Mouse (Mus musculus) midbrain, embryonic 12.5 days (tissue): Measurements from ENCODE around the gene Stpg4. TPM values are rescaled to one million over a fixed set of nuclear protein-coding genes. Genes with fewer than 3 reads are reported as not detected.
A peak's percentile ranks its signal among the peaks of the same experiment; 100 is the strongest.

Experiments used
- ATAC-seq: fragments of 200-750 bp; cut with Nextera tagmentation; 2 replicates; pipeline ENCODE4 v1.8.0; 2017; ENCODE audit warnings: low read depth, moderate TSS enrichment, moderate library complexity; ENCODE audit not compliant: low FRiP score
- H3K27ac ChIP-seq: fragments of 300-500 bp; sonication (generic); replicated peaks from 2 replicates; pipeline ENCODE4 v1.5.1; 2016; ENCODE audit warnings: mild to moderate bottlenecking
- H3K27me3 ChIP-seq: fragments of 300-500 bp; sonication (generic); 2 replicates; pipeline ENCODE4 v1.6.1; 2016; ENCODE audit warnings: mild to moderate bottlenecking
- H3K36me3 ChIP-seq: fragments of 300-500 bp; sonication (generic); 2 replicates; pipeline ENCODE4 v1.6.1; 2016
- H3K4me1 ChIP-seq: fragments of 300-500 bp; sonication (generic); 2 replicates; pipeline ENCODE4 v1.6.1; 2016
- H3K4me2 ChIP-seq: fragments of 300-500 bp; sonication (generic); replicated peaks from 2 replicates; pipeline ENCODE4 v1.6.1; 2016; ENCODE audit warnings: mild to moderate bottlenecking, moderate library complexity
- H3K4me3 ChIP-seq: fragments of 300-500 bp; sonication (generic); 2 replicates; pipeline ENCODE4 v1.5.1; 2016; ENCODE audit warnings: mild to moderate bottlenecking
- H3K9ac ChIP-seq: fragments of 300-500 bp; sonication (generic); replicated peaks from 2 replicates; pipeline ENCODE4 v1.6.1; 2016; ENCODE audit warnings: mild to moderate bottlenecking, moderate library complexity
- H3K9me3 ChIP-seq: fragments of 300-500 bp; sonication (generic); 2 replicates; pipeline ENCODE4 v1.6.1; 2016; ENCODE audit warnings: mild to moderate bottlenecking
- WGBS: fragments of 180-500 bp; shearing (Covaris S2); methylation state at CpG from one replicate; pipeline ENCODE4 v1.1.7; 2016; 5-methylcytosine and 5-hydroxymethylcytosine counted together
- polyA plus RNA-seq: library from polyadenylated mRNA; unstranded; fragments of >200 nt; fragmentation: Nextera tagmentation; extraction: Ambion mirVana; gene quantifications from 2 replicates; pipeline ENCODE4 v1.2.1, GENCODE M21; 2016

The Stpg4 gene
- polyA plus RNA-seq = not detected in 2 replicates

GRCm38 (mm10) chr17:87427511-87427910 lies at the start of gene Stpg4:
Gene Stpg4, minus strand, starts transcription at chr17:87427741.
- WGBS = 38% methylated on average over 24 of the region's 24 CpGs
- Histone ChIP-seq H3K4me2 (no peak within 1 kb of the TSS), H3K36me3 (peaks cover 32% of the 10 kb centered on the region), H3K27ac (no peak within 1 kb of the TSS), H3K9me3 (no peaks in the 10 kb centered on the region), H3K4me1 (no peaks in the 10 kb centered on the region; the same call in 1 of the 2 replicates), H3K9ac (no peak within 1 kb of the TSS), H3K4me3 (no peak within 1 kb of the TSS), H3K27me3 (no peaks in the 10 kb centered on the region)
- ATAC-seq = 0 out of 2 replicates have a peak, but pooled peaks have one; percentile 27

- Histone ChIP-seq H3K9ac (no peak overlapping the region), H3K4me3 (no peak overlapping the region), H3K36me3 (no peaks in the 10 kb centered on the region), H3K9me3 (no peaks in the 10 kb centered on the region), H3K27me3 (peaks cover 36% of the 10 kb centered on the region), H3K27ac (no peak overlapping the region), H3K4me1 (peaks cover 15% of the 10 kb centered on the region), H3K4me2 (no peak overlapping the region)
- WGBS = 81% methylated on average over 8 of the region's 8 CpGs
- no peak for ATAC-seq
Measured at GRCm38 (mm10) chr17:87475356-87475755, 47.8 kb upstream of the Stpg4 start.

- Histone ChIP-seq H3K4me1 (peaks cover 15% of the 10 kb centered on the region), H3K36me3 (no peaks in the 10 kb centered on the region), H3K27me3 (peaks cover 36% of the 10 kb centered on the region), H3K27ac (no peak overlapping the region), H3K4me2 (peak overlapping the region; percentile 68), H3K9ac (peak overlapping the region; percentile 29; the same call in 1 of the 2 replicates), H3K9me3 (no peaks in the 10 kb centered on the region), H3K4me3 (peak overlapping the region; percentile 33)
- ATAC-seq = peak; percentile 17; the same call in 1 of the 2 replicates
- WGBS = 0% methylated on average over 7 of the region's 7 CpGs
Measured at GRCm38 (mm10) chr17:87474501-87474795, 46.9 kb upstream of the Stpg4 start.

GRCm38 (mm10) chr17:87473736-87474500 lies 46.4 kb upstream of the Stpg4 start:
- Histone ChIP-seq H3K27me3 (peaks cover 36% of the 10 kb centered on the region), H3K4me1 (peaks cover 15% of the 10 kb centered on the region), H3K36me3 (no peaks in the 10 kb centered on the region), H3K9ac (peak overlapping the region; percentile 29; the same call in 1 of the 2 replicates), H3K4me2 (peak overlapping the region; percentile 68), H3K4me3 (peak overlapping the region; percentile 33), H3K27ac (no peak overlapping the region), H3K9me3 (no peaks in the 10 kb centered on the region)
- ATAC-seq = peak; percentile 73
- under 1% methylated on average over 23 of the region's 23 CpGs for WGBS

GRCm38 (mm10) chr17:87473441-87473735 lies 45.8 kb upstream of the Stpg4 start:
- Histone ChIP-seq H3K27ac (no peak overlapping the region), H3K9ac (peak overlapping the region; percentile 29; the same call in 1 of the 2 replicates), H3K9me3 (no peaks in the 10 kb centered on the region), H3K27me3 (peaks cover 36% of the 10 kb centered on the region), H3K36me3 (no peaks in the 10 kb centered on the region), H3K4me3 (peak overlapping the region; percentile 33), H3K4me2 (peak overlapping the region; percentile 68), H3K4me1 (peaks cover 15% of the 10 kb centered on the region)
- WGBS = 7% methylated on average over 9 of the region's 9 CpGs
- ATAC-seq = no peak

- H3K9me3 ChIP-seq = no peaks in the 10 kb centered on the region
- peaks cover 15% of the 10 kb centered on the region for H3K4me1 ChIP-seq
- H3K27me3 ChIP-seq = peaks cover 36% of the 10 kb centered on the region
- ATAC-seq = no peak
- no peak overlapping the region for H3K9ac ChIP-seq
- 60% methylated on average over 10 of the region's 10 CpGs for WGBS
- no peak overlapping the region for H3K27ac ChIP-seq
- H3K4me3 ChIP-seq = no peak overlapping the region
- no peak overlapping the region for H3K4me2 ChIP-seq
- H3K36me3 ChIP-seq = no peaks in the 10 kb centered on the region
Measured at GRCm38 (mm10) chr17:87472879-87473278, 45.3 kb upstream of the Stpg4 start.

GRCm38 (mm10) chr17:87471661-87472060 lies 44.1 kb upstream of the Stpg4 start:
- Histone ChIP-seq H3K4me3 (no peak overlapping the region), H3K9me3 (no peaks in the 10 kb centered on the region), H3K36me3 (no peaks in the 10 kb centered on the region), H3K9ac (no peak overlapping the region), H3K4me2 (no peak overlapping the region), H3K27me3 (peaks cover 36% of the 10 kb centered on the region), H3K4me1 (peaks cover 15% of the 10 kb centered on the region), H3K27ac (no peak overlapping the region)
- 64% methylated on average over 6 of the region's 6 CpGs for WGBS
- ATAC-seq = no peak

GRCm38 (mm10) chr17:87470797-87471196 lies 43.3 kb upstream of the Stpg4 start:
- WGBS = 76% methylated on average over 8 of the region's 8 CpGs
- Histone ChIP-seq H3K27ac (no peak overlapping the region), H3K9ac (no peak overlapping the region), H3K27me3 (peaks cover 32% of the 10 kb centered on the region), H3K4me1 (peaks cover 15% of the 10 kb centered on the region), H3K9me3 (no peaks in the 10 kb centered on the region), H3K4me2 (no peak overlapping the region), H3K4me3 (no peak overlapping the region), H3K36me3 (no peaks in the 10 kb centered on the region)
- no peak for ATAC-seq

GRCm38 (mm10) chr17:87470282-87470681 lies 42.7 kb upstream of the Stpg4 start:
- Histone ChIP-seq H3K4me3 (no peak overlapping the region), H3K4me2 (no peak overlapping the region), H3K9me3 (no peaks in the 10 kb centered on the region), H3K9ac (no peak overlapping the region), H3K27me3 (peaks cover 27% of the 10 kb centered on the region), H3K36me3 (no peaks in the 10 kb centered on the region), H3K4me1 (peaks cover 15% of the 10 kb centered on the region), H3K27ac (no peak overlapping the region)
- WGBS = 78% methylated on average over 8 of the region's 8 CpGs
- no peak for ATAC-seq

GRCm38 (mm10) chr17:87469428-87469827 lies 41.9 kb upstream of the Stpg4 start:
- Histone ChIP-seq H3K4me1 (peaks cover 11% of the 10 kb centered on the region), H3K9ac (no peak overlapping the region), H3K9me3 (no peaks in the 10 kb centered on the region), H3K36me3 (no peaks in the 10 kb centered on the region), H3K27ac (no peak overlapping the region), H3K4me3 (no peak overlapping the region), H3K27me3 (peaks cover 19% of the 10 kb centered on the region), H3K4me2 (no peak overlapping the region)
- 84% methylated on average over 8 of the region's 8 CpGs for whole genome bisulfite sequencing
- ATAC-seq = no peak

GRCm38 (mm10) chr17:87468616-87469015 lies 41.1 kb upstream of the Stpg4 start:
- no peak overlapping the region for H3K4me2 ChIP-seq
- no peak overlapping the region for H3K27ac ChIP-seq
- WGBS = 80% methylated on average over 5 of the region's 5 CpGs
- H3K36me3 ChIP-seq = no peaks in the 10 kb centered on the region
- peaks cover 19% of the 10 kb centered on the region; the same call in 1 of the 2 replicates for H3K27me3 ChIP-seq
- no peaks in the 10 kb centered on the region for H3K9me3 ChIP-seq
- peaks cover 4% of the 10 kb centered on the region for H3K4me1 ChIP-seq
- no peak overlapping the region for H3K4me3 ChIP-seq
- no peak overlapping the region for H3K9ac ChIP-seq
- no peak for ATAC-seq

- no peak overlapping the region for H3K9ac ChIP-seq
- no peak overlapping the region for H3K4me3 ChIP-seq
- 43% methylated on average over 3 of the region's 3 CpGs for WGBS
- H3K4me1 ChIP-seq = peaks cover 42% of the 10 kb centered on the region
- H3K27me3 ChIP-seq = 0 out of 2 replicates have a peak, but pooled peaks cover 11% of the 10 kb centered on the region
- H3K4me2 ChIP-seq = no peak overlapping the region
- ATAC-seq = peak; percentile 23; the same call in 1 of the 2 replicates
- no peaks in the 10 kb centered on the region for H3K9me3 ChIP-seq
- 0 out of 2 replicates have a peak overlapping the region, but pooled peaks have one; percentile 15 for H3K27ac ChIP-seq
- no peaks in the 10 kb centered on the region for H3K36me3 ChIP-seq
Measured at GRCm38 (mm10) chr17:87461499-87461896, 34.0 kb upstream of the Stpg4 start.
